Mouse (Mus musculus): ENCODE data around the gene Mdm2.
"Not testable (repeated sequence)": the region's sequence is repeated elsewhere in the genome, so short reads cannot be mapped to it uniquely, and the experiment has no call there.

The Mdm2 gene

GRCm38 (mm10) chr10:117749050-117749686, 38.6 kb upstream of the Mdm2 start:
- no peak for DNase-seq (ENCODE audit: low read depth, low spot score)

GRCm38 (mm10) chr10:117748276-117749049, 37.9 kb upstream of the Mdm2 start:
- DNase-seq (ENCODE audit: low read depth, low spot score) = no peak

- no peak for DNase-seq (ENCODE audit: low read depth, low spot score)
Measured at GRCm38 (mm10) chr10:117747711-117748110, 37.2 kb upstream of the Mdm2 start.

GRCm38 (mm10) chr10:117746297-117746883, 35.8 kb upstream of the Mdm2 start, which contains the start of gene Slc35e3:
Slc35e3 (minus strand) TSS chr10:117746365.
- DNase-seq (ENCODE audit: low read depth, low spot score) = peak; percentile 95

- DNase-seq (ENCODE audit: low read depth, low spot score) = not testable (repeated sequence)
Measured at GRCm38 (mm10) chr10:117745570-117746296, 35.2 kb upstream of the Mdm2 start.

GRCm38 (mm10) chr10:117743917-117744316, 33.4 kb upstream of the Mdm2 start:
- DNase-seq (ENCODE audit: low read depth, low spot score) = no peak

- DNase-seq (ENCODE audit: low read depth, low spot score) = no peak
Measured at GRCm38 (mm10) chr10:117743182-117743581, 32.6 kb upstream of the Mdm2 start.

GRCm38 (mm10) chr10:117742618-117743017, 32.1 kb upstream of the Mdm2 start:
- DNase-seq (ENCODE audit: low read depth, low spot score) = no peak

GRCm38 (mm10) chr10:117741698-117742475, 31.3 kb upstream of the Mdm2 start:
- no peak for DNase-seq (ENCODE audit: low read depth, low spot score)

- DNase-seq (ENCODE audit: low read depth, low spot score) = no peak
Measured at GRCm38 (mm10) chr10:117740921-117741320, 30.4 kb upstream of the Mdm2 start.

GRCm38 (mm10) chr10:117740171-117740570, 29.6 kb upstream of the Mdm2 start:
- DNase-seq (ENCODE audit: low read depth, low spot score) = no peak

- DNase-seq (ENCODE audit: low read depth, low spot score) = no peak
Measured at GRCm38 (mm10) chr10:117739648-117739948, 29.0 kb upstream of the Mdm2 start.

GRCm38 (mm10) chr10:117738928-117739647, 28.5 kb upstream of the Mdm2 start:
- DNase-seq (ENCODE audit: low read depth, low spot score) = no peak

- DNase-seq (ENCODE audit: low read depth, low spot score) = no peak
Measured at GRCm38 (mm10) chr10:117738140-117738921, 27.8 kb upstream of the Mdm2 start.

- not testable (repeated sequence) for DNase-seq (ENCODE audit: low read depth, low spot score)
Measured at GRCm38 (mm10) chr10:117737498-117737897, 26.9 kb upstream of the Mdm2 start.

GRCm38 (mm10) chr10:117737075-117737474, 26.5 kb upstream of the Mdm2 start:
- no peak for DNase-seq (ENCODE audit: low read depth, low spot score)

GRCm38 (mm10) chr10:117736573-117736972, 26.0 kb upstream of the Mdm2 start:
- no peak for DNase-seq (ENCODE audit: low read depth, low spot score)

- not testable (repeated sequence) for DNase-seq (ENCODE audit: low read depth, low spot score)
Measured at GRCm38 (mm10) chr10:117735396-117735795, 24.8 kb upstream of the Mdm2 start.

- not testable (repeated sequence) for DNase-seq (ENCODE audit: low read depth, low spot score)
Measured at GRCm38 (mm10) chr10:117734104-117734852, 23.7 kb upstream of the Mdm2 start.
